Mouse (Mus musculus) liver, embryonic 14.5 days (tissue): ENCODE data around the gene Spata19.

Experiments
- CTCF ChIP-seq: IDR thresholded peaks from 2 replicates; pipeline ENCODE4 v1.5.1; 2016; ENCODE audit warnings: antibody characterized with exemption, low read depth, control low read depth
- EP300 ChIP-seq: IDR thresholded peaks from 2 replicates; pipeline ENCODE4 v1.6.1; 2016; ENCODE audit warnings: antibody characterized with exemption, low read depth

GRCm38 (mm10) chr9:27449780-27450422 is 53.3 kb downstream of the Spata19 start:
- TF ChIP-seq EP300 (no peak), CTCF (no peak)
